Mouse (Mus musculus) G1E-ER4 (cell line): ENCODE results near the gene Rft1. TPM values are rescaled to one million over a fixed set of nuclear protein-coding genes. Genes with fewer than 3 reads are reported as not detected.

Experiments
- GATA1 ChIP-seq: IDR thresholded peaks from one replicate; pipeline ENCODE4 v1.8.0; 2012; ENCODE audit warnings: low read length, inconsistent platforms
- polyA plus RNA-seq: library from polyadenylated mRNA; stranded (reverse); fragments of >175 nt; gene quantifications from 2 replicates; pipeline ENCODE4 v1.2.3, GENCODE M21; 2012

The Rft1 gene
- polyA plus RNA-seq, 1 experiment: 6.0 TPM

DNA sequence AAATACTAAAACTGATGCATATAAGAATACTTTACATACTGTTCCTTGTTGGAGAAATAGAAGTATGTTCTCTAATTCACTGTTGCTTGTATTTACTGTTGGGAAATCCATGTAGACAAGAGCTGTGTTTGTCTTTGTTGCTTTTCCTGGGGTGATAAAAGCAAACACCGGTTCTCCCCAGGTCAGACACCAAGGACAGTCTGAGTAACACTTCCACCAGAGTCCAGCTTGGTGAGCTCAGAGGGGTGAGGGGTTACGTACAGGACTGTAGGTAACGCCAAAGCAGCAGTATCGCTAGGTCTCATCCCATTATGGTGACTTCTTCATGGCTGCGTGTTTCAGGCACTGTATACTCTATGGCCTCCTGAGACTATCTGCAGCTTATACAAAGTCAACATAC is 80.5 kb downstream of the Rft1 start:
- TF ChIP-seq GATA1: no peak

DNA sequence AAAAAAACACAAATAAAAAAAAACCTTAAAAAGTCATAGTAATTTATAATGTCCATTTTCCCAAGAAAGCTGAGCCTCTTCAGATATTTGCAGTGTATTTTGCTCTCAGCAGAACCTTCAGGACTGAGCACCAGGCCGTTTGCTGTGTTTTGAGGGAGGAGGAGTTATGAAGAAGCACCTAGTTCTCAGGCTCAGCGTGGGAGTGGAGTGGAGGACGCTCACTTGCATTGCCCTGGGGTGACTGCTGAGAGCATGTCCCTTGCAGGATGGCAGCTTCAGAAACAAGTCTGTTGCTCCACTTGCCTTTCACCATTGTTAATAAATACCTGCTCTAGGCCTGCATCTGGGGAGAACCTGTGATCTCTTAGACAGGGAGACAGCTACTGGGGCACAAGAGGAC is 81.7 kb downstream of the Rft1 start:
- TF ChIP-seq GATA1: no peak

DNA sequence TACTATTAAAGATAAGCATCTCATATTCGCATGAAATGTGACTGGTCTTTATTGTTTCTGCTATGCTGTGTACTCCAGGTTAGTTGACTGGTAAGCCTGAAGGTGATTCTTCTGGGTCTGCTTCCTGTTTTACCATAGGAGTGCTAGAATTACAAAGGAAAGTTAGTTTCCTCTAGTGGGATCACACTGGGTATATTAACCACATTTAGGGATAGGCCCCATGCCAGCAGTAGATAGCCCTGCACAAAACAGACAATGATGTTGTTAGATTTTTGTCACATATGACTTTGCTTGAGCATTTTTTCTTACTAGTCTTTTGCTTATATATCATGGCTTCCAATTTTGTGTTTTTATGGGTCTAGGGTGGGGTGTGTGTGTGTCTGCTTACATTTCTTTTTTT is 82.3 kb downstream of the Rft1 start:
- TF ChIP-seq GATA1: no peak

Other genes starting within 250 kb of the Rft1 start
- 36.1 and 38.1 TPM in 2 replicates for gene Dcp1a, start 174.8 kb upstream of the Rft1 start, polyA plus RNA-seq
- not detected in 2 replicates for gene Cacna1d, start 162.9 kb upstream of the Rft1 start, polyA plus RNA-seq
- 875 and 1,011 TPM in 2 replicates for gene Tkt, start 106.0 kb upstream of the Rft1 start, polyA plus RNA-seq
- 10.8 and 14.5 TPM in 2 replicates for gene Prkcd, start 28.1 kb upstream of the Rft1 start, polyA plus RNA-seq
- 2.2 and 2.3 TPM in 2 replicates for gene Sfmbt1, start 60.5 kb downstream of the Rft1 start, polyA plus RNA-seq
- gene Tmem110, start 171.2 kb downstream of the Rft1 start, polyA plus RNA-seq: 12.2 and 16.5 TPM in 2 replicates
- 0.08 TPM in 2 replicates for gene Mustn1, start 224.8 kb downstream of the Rft1 start, polyA plus RNA-seq
- gene Itih4, start 232.1 kb downstream of the Rft1 start, polyA plus RNA-seq: not detected in 2 replicates